Mouse (Mus musculus): ENCODE results near the gene Clec4a1. TPM values are rescaled to one million over a fixed set of nuclear protein-coding genes. Genes with fewer than 3 reads are reported as not detected.

The Clec4a1 gene
- polyA plus RNA-seq, 1 experiment from 2014 or later, result 1.6 TPM

GRCm38 (mm10) chr6:122934845-122935244 lies 13.2 kb downstream of the Clec4a1 start:
- no peak overlapping the region for H3K4me2 ChIP-seq (replicated peaks)
- no peaks in the 10 kb centered on the region for H3K4me1 ChIP-seq
- no peak overlapping the region for H3K4me3 ChIP-seq
- WGBS, result 85% methylated on average over 3 of the region's 3 CpGs
- H3K36me3 ChIP-seq, result no peaks in the 10 kb centered on the region
- H3K27ac ChIP-seq, result no peak overlapping the region
- ATAC-seq (ENCODE audit: low FRiP score), result no peak
- H3K9ac ChIP-seq, result no peak overlapping the region
- no peaks in the 10 kb centered on the region for H3K9me3 ChIP-seq (replicated peaks)
- no peaks in the 10 kb centered on the region for H3K27me3 ChIP-seq

GRCm38 (mm10) chr6:122939618-122940017 lies 18.0 kb downstream of the Clec4a1 start:
- Histone ChIP-seq H3K9ac (no peak overlapping the region), H3K27me3 (no peaks in the 10 kb centered on the region), H3K4me2 (replicated peaks) (no peak overlapping the region), H3K9me3 (replicated peaks) (no peaks in the 10 kb centered on the region), H3K36me3 (no peaks in the 10 kb centered on the region), H3K4me3 (no peak overlapping the region), H3K4me1 (no peaks in the 10 kb centered on the region), H3K27ac (no peak overlapping the region)
- ATAC-seq (ENCODE audit: low FRiP score), result no peak
- 84% methylated on average over 5 of the region's 5 CpGs for WGBS

- Histone ChIP-seq H3K27me3 (no peaks in the 10 kb centered on the region), H3K9ac (no peak overlapping the region), H3K9me3 (replicated peaks) (no peaks in the 10 kb centered on the region), H3K4me2 (replicated peaks) (no peak overlapping the region), H3K4me1 (no peaks in the 10 kb centered on the region), H3K27ac (no peak overlapping the region), H3K4me3 (no peak overlapping the region), H3K36me3 (no peaks in the 10 kb centered on the region)
- ATAC-seq (ENCODE audit: low FRiP score), result no peak
- 84% methylated on average over 2 of the region's 2 CpGs for WGBS
These were observed 25.1 kb downstream of the Clec4a1 start for GRCm38 (mm10) chr6:122946760-122947159.

GRCm38 (mm10) chr6:122952401-122952800 lies 30.8 kb downstream of the Clec4a1 start, which contains the start of gene Clec4a3:
Clec4a3 (plus strand) TSS chr6:122952515.
- H3K27me3 ChIP-seq, result no peaks in the 10 kb centered on the region
- H3K4me3 ChIP-seq, result no peak within 1 kb of the TSS
- H3K9me3 ChIP-seq (replicated peaks), result no peaks in the 10 kb centered on the region
- ATAC-seq (ENCODE audit: low FRiP score), result no peak
- no peak within 1 kb of the TSS for H3K9ac ChIP-seq
- WGBS, result 83% methylated on average over 8 of the region's 8 CpGs
- no peak within 1 kb of the TSS for H3K4me2 ChIP-seq (replicated peaks)
- no peak within 1 kb of the TSS for H3K27ac ChIP-seq
- H3K4me1 ChIP-seq, result no peaks in the 10 kb centered on the region
- H3K36me3 ChIP-seq, result no peaks in the 10 kb centered on the region

GRCm38 (mm10) chr6:122964562-122964961 lies 42.9 kb downstream of the Clec4a1 start:
- no peaks in the 10 kb centered on the region for H3K27me3 ChIP-seq
- H3K9me3 ChIP-seq (replicated peaks), result no peaks in the 10 kb centered on the region
- no peak overlapping the region for H3K9ac ChIP-seq
- no peak overlapping the region for H3K4me2 ChIP-seq (replicated peaks)
- 79% methylated on average over 2 of the region's 2 CpGs for WGBS
- ATAC-seq (ENCODE audit: low FRiP score), result no peak
- no peak overlapping the region for H3K4me3 ChIP-seq
- no peaks in the 10 kb centered on the region for H3K4me1 ChIP-seq
- no peaks in the 10 kb centered on the region for H3K36me3 ChIP-seq
- no peak overlapping the region for H3K27ac ChIP-seq

GRCm38 (mm10) chr6:122969048-122969447 lies 47.4 kb downstream of the Clec4a1 start:
- Histone ChIP-seq H3K27me3 (no peaks in the 10 kb centered on the region), H3K9me3 (replicated peaks) (peaks cover 6% of the 10 kb centered on the region; the same call in 1 of the 2 replicates), H3K4me3 (no peak overlapping the region), H3K4me2 (replicated peaks) (no peak overlapping the region), H3K9ac (no peak overlapping the region), H3K27ac (no peak overlapping the region), H3K4me1 (no peaks in the 10 kb centered on the region), H3K36me3 (no peaks in the 10 kb centered on the region)
- WGBS, result 86% methylated on average over 2 of the region's 2 CpGs
- no peak for ATAC-seq (ENCODE audit: low FRiP score)

Other genes with a start within 250 kb of the Clec4a1 start
- 0.14 and 0.27 TPM in 2 replicates for gene Nanog, start 214.4 kb upstream of the Clec4a1 start, polyA plus RNA-seq (2016; fragmentation: Nextera tagmentation; extraction: Ambion mirVana)
- gene Slc2a3, start 120.2 kb upstream of the Clec4a1 start, polyA plus RNA-seq (2016; fragmentation: Nextera tagmentation; extraction: Ambion mirVana), result 24.7 and 25.3 TPM in 2 replicates
- gene Foxj2, start 101.9 kb upstream of the Clec4a1 start, polyA plus RNA-seq (2016; fragmentation: Nextera tagmentation; extraction: Ambion mirVana), result 6.1 and 6.9 TPM in 2 replicates
- gene C3ar1, start 65.7 kb upstream of the Clec4a1 start, polyA plus RNA-seq (2016; fragmentation: Nextera tagmentation; extraction: Ambion mirVana), result 2.0 and 2.2 TPM in 2 replicates
- 85.2 and 87.1 TPM in 2 replicates for gene Necap1, start 47.4 kb upstream of the Clec4a1 start, polyA plus RNA-seq (2016; fragmentation: Nextera tagmentation; extraction: Ambion mirVana)
- gene Clec4a3, start 30.7 kb downstream of the Clec4a1 start, polyA plus RNA-seq (2016; fragmentation: Nextera tagmentation; extraction: Ambion mirVana), result 0.49 and 0.94 TPM in 2 replicates
- gene Clec4a4, start 68.5 kb downstream of the Clec4a1 start, polyA plus RNA-seq (2016; fragmentation: Nextera tagmentation; extraction: Ambion mirVana), result not detected in 2 replicates
- gene Clec4b1, start 128.1 kb downstream of the Clec4a1 start, polyA plus RNA-seq (2016; fragmentation: Nextera tagmentation; extraction: Ambion mirVana), result not detected in 2 replicates
- 1.2 and 1.6 TPM in 2 replicates for gene Clec4a2, start 184.6 kb downstream of the Clec4a1 start, polyA plus RNA-seq (2016; fragmentation: Nextera tagmentation; extraction: Ambion mirVana)